Mouse (Mus musculus): Measurements from ENCODE around the gene Sycp3.

DNA sequence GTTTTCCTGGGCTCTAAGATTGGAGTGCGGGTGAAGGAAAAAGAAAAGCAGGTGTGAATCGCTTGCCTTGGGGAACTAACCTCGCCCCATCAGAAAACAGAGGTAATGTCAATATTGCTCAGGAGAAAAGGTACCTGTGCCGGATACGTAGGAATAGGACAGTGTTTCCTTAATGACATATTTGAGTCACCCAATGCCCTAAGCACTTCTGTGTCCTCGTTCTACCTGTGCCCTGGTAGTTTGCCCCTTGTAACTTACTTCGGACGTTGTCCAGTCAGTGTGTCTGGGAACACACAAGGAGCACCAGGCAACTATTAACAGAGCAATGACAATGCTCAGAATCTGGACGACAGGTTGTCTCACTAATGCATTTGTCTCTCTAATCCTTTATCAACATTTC, 52.0 kb downstream of the Sycp3 start:
- TF ChIP-seq CTCF (IDR thresholded peaks at IDR 0.05; ENCODE audit: low read depth) (no peak), EP300 (IDR thresholded peaks at IDR 0.05; ENCODE audit: low read depth) (no peak)

Measured in heart, postnatal 0 days (tissue).